Mouse (Mus musculus): ENCODE results near the gene Prrc2a.

DNA sequence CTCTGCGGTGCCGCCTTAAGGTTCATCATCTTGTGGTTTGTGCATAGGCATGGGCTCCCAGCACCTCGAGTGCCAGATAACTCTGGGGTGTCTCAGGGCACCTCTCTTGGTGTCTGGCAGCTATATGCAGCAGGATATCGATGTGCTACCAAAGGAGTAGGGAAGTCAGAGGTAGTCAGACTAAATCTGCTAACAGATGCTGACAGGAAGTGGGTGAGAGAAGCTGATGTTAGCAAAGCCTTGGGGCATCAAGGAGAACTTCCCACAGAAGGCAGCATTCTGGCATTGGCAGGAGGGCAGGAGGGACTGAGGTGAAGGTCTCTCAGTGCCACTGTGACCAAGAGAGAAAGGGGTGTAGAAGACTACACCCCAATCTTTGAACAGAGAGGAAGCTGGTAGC, 25.4 kb upstream of the Prrc2a start:
- no peak for TF ChIP-seq POLR2A (IDR thresholded peaks at IDR 0.05; ENCODE audit: low read depth, low read length)
- no peak for TF ChIP-seq CTCF (IDR thresholded peaks at IDR 0.05; ENCODE audit: extremely low read depth, insufficient read length, insufficient replicate concordance, low read depth, low read length)
